Mouse (Mus musculus) kidney, embryonic 14.5 days (tissue): Measurements from ENCODE around the gene Gm1113. TPM values are rescaled to one million over a fixed set of nuclear protein-coding genes. Genes with fewer than 3 reads are reported as not detected.

Source experiments
- ATAC-seq: fragments of 200-750 bp; cut with Nextera tagmentation; 2 replicates; pipeline ENCODE4 v1.8.0; 2017; ENCODE audit warnings: moderate number of reproducible peaks, mild to moderate bottlenecking, moderate TSS enrichment, moderate library complexity; ENCODE audit not compliant: low FRiP score, low TSS enrichment
- H3K27ac ChIP-seq: fragments of 300-500 bp; sonication (generic); 2 replicates; pipeline ENCODE4 v1.5.1; 2014; ENCODE audit warnings: low read depth, mild to moderate bottlenecking, low read length, moderate library complexity, mixed read lengths
- H3K27me3 ChIP-seq: fragments of 300-500 bp; sonication (generic); 2 replicates; pipeline ENCODE4 v1.6.1; 2014; ENCODE audit warnings: mild to moderate bottlenecking, low read length; ENCODE audit not compliant: control insufficient read depth, insufficient read depth
- H3K36me3 ChIP-seq: fragments of 300-500 bp; sonication (generic); 2 replicates; pipeline ENCODE4 v1.6.1; 2014; ENCODE audit warnings: low read length, mixed read lengths; ENCODE audit not compliant: control insufficient read depth, insufficient read depth
- H3K4me1 ChIP-seq: fragments of 300-500 bp; sonication (generic); 2 replicates; pipeline ENCODE4 v1.6.1; 2014; ENCODE audit warnings: low read length, mixed read lengths; ENCODE audit not compliant: control insufficient read depth, insufficient read depth
- H3K4me2 ChIP-seq: fragments of 300-500 bp; sonication (generic); replicated peaks from 2 replicates; pipeline ENCODE4 v1.6.1; 2014; ENCODE audit warnings: low read depth, mild to moderate bottlenecking, low read length
- H3K4me3 ChIP-seq: fragments of 300-500 bp; sonication (generic); 2 replicates; pipeline ENCODE4 v1.5.1; 2014; ENCODE audit warnings: mild to moderate bottlenecking, low read length
- H3K9ac ChIP-seq: fragments of 300-500 bp; sonication (generic); 2 replicates; pipeline ENCODE4 v1.6.1; 2014; ENCODE audit warnings: low read depth, mild to moderate bottlenecking, low read length, moderate library complexity
- H3K9me3 ChIP-seq: fragments of 300-500 bp; sonication (generic); 2 replicates; pipeline ENCODE4 v1.6.1; 2016; ENCODE audit warnings: low read length; ENCODE audit not compliant: control insufficient read depth
- WGBS: fragments of 180-500 bp; shearing (Covaris S2); extraction: QIAGEN DNeasy Blood & Tissue Kit; methylation state at CpG from one replicate; pipeline ENCODE4 v1.1.7; 2014; 5-methylcytosine and 5-hydroxymethylcytosine counted together
- polyA plus RNA-seq: library from polyadenylated mRNA; unstranded; fragments of >200 nt; fragmentation: Nextera tagmentation; extraction: Ambion mirVana; gene quantifications from 2 replicates; pipeline ENCODE4 v1.2.1, GENCODE M21; 2014

Gene Gm1113
- polyA plus RNA-seq, 1 experiment from 2014 or later: not detected

- H3K27ac ChIP-seq: no peak overlapping the region
- H3K27me3 ChIP-seq: no peaks in the 10 kb centered on the region
- ATAC-seq: peak; percentile 95
- WGBS: 31% methylated on average over 10 of the region's 10 CpGs
- no peaks in the 10 kb centered on the region for H3K9me3 ChIP-seq
- H3K9ac ChIP-seq: no peak overlapping the region
- H3K36me3 ChIP-seq: peaks cover 32% of the 10 kb centered on the region
- H3K4me2 ChIP-seq: no peak overlapping the region
- peaks cover 2% of the 10 kb centered on the region; the same call in 1 of the 2 replicates for H3K4me1 ChIP-seq
- H3K4me3 ChIP-seq: no peak overlapping the region
Observed at GRCm38 (mm10) chr9:35474104-35474724, 43.9 kb downstream of the Gm1113 start.

GRCm38 (mm10) chr9:35468913-35469312 lies 49.2 kb downstream of the Gm1113 start:
- Histone ChIP-seq H3K27ac (no peak overlapping the region), H3K36me3 (peaks cover 20% of the 10 kb centered on the region), H3K4me3 (no peak overlapping the region), H3K9me3 (no peaks in the 10 kb centered on the region), H3K9ac (no peak overlapping the region), H3K4me1 (no peaks in the 10 kb centered on the region; the same call in 1 of the 2 replicates), H3K27me3 (no peaks in the 10 kb centered on the region), H3K4me2 (no peak overlapping the region)
- ATAC-seq: no peak

GRCm38 (mm10) chr9:35467264-35467817 lies 50.7 kb downstream of the Gm1113 start:
- H3K9me3 ChIP-seq: no peaks in the 10 kb centered on the region
- H3K36me3 ChIP-seq: peaks cover 20% of the 10 kb centered on the region; the same call in 1 of the 2 replicates
- WGBS: 18% methylated on average over 8 of the region's 8 CpGs
- no peak overlapping the region for H3K9ac ChIP-seq
- no peak overlapping the region for H3K4me3 ChIP-seq
- H3K27ac ChIP-seq: no peak overlapping the region
- H3K27me3 ChIP-seq: no peaks in the 10 kb centered on the region
- H3K4me1 ChIP-seq: no peaks in the 10 kb centered on the region; the same call in 1 of the 2 replicates
- no peak overlapping the region for H3K4me2 ChIP-seq
- peak; percentile 96 for ATAC-seq

- Histone ChIP-seq H3K27me3 (no peaks in the 10 kb centered on the region), H3K4me2 (no peak overlapping the region), H3K4me3 (no peak overlapping the region), H3K36me3 (peaks cover 34% of the 10 kb centered on the region), H3K9ac (no peak overlapping the region), H3K4me1 (no peaks in the 10 kb centered on the region), H3K9me3 (no peaks in the 10 kb centered on the region), H3K27ac (no peak overlapping the region)
- ATAC-seq: no peak
- 61% methylated on average over 8 of the region's 8 CpGs for WGBS
Observed at GRCm38 (mm10) chr9:35459594-35459993, 58.5 kb downstream of the Gm1113 start.

Other genes starting within 250 kb of the Gm1113 start
- gene Cdon, start 97.1 kb downstream of the Gm1113 start, polyA plus RNA-seq: 3.6 and 6.2 TPM in 2 replicates
- 2.3 and 2.8 TPM in 2 replicates for gene Ddx25, start 40.3 kb upstream of the Gm1113 start, polyA plus RNA-seq
- 23.6 and 26.3 TPM in 2 replicates for gene Pus3, start 40.3 kb upstream of the Gm1113 start, polyA plus RNA-seq
- 0.37 and 0.46 TPM in 2 replicates for gene Pate2, start 52.0 kb upstream of the Gm1113 start, polyA plus RNA-seq
- gene Hyls1, start 52.1 kb upstream of the Gm1113 start, polyA plus RNA-seq: 16.6 and 17.0 TPM in 2 replicates
- not detected in 2 replicates for gene Pate4, start 93.7 kb upstream of the Gm1113 start, polyA plus RNA-seq
- gene Pate3, start 129.9 kb upstream of the Gm1113 start, polyA plus RNA-seq: 0.14 TPM in 1 of 2 replicates, not detected in the other
- not detected in 2 replicates for gene Pate1, start 169.1 kb upstream of the Gm1113 start, polyA plus RNA-seq
- not detected in 2 replicates for gene Gm17677, start 222.8 kb upstream of the Gm1113 start, polyA plus RNA-seq